Mouse (Mus musculus) spleen, adult 2 months (tissue): ENCODE measurements at regions not wholly inside any gene's neighbourhood (a gene's known extent, or its start where the extent isn't known, plus 50 kb on each side); places are given as distances from the start of the nearest gene placed in this dataset.

ENCODE experiments used
- CTCF ChIP-seq: fragments of 200-500 bp; IDR thresholded peaks from 2 replicates; pipeline ENCODE4 v1.5.1; 2011; ENCODE audit warnings: mild to moderate bottlenecking, inconsistent platforms; ENCODE audit not compliant: insufficient read depth, insufficient read length, insufficient replicate concordance; ENCODE audit errors: extremely low read depth
- POLR2A ChIP-seq: fragments of 200-500 bp; IDR thresholded peaks from 2 replicates; pipeline ENCODE4 v1.6.1; 2011; ENCODE audit warnings: low read depth, low read length, inconsistent platforms

DNA sequence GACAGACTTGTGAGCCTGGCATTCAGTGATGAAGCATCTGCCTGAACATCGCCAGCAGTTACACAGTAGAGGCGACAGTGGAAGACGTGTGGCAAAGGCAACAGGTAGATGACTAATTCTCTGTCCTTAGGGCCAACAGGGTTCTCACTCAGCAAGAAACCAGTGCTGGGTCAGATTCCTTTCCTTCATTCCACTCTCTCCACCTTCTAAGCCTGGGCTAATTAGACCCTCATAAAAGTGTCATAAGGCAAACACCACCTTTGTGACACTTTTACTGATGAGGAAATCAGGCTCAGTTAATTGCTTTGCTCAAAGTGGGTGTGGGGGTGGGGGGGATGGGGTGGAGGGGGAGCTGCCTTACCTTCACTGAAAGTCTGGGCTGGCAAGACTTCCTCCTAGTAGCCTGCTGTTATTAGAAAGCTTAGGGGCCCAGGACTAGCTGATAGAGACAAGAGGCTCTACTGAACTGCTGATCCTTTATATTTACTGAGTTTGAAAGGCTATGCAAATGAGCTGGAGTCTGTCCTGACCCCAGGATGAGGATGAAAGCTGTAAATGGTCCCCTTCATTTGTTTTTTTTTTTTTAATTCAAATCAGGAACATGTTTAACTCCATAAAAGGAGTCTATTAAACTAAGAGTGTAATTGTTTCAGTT, 98.8 kb downstream of the Dact1 start:
- no peak for TF ChIP-seq POLR2A
- no peak for TF ChIP-seq CTCF
